Mouse (Mus musculus) heart, postnatal 0 days (tissue): ENCODE results near the gene Dpagt1.

Experiments
- CTCF ChIP-seq: IDR thresholded peaks from 2 replicates; pipeline ENCODE4 v1.5.1; 2016; ENCODE audit warnings: antibody characterized with exemption, control low read depth, low read depth
- EP300 ChIP-seq: IDR thresholded peaks from 2 replicates; pipeline ENCODE4 v1.6.1; 2016; ENCODE audit warnings: antibody characterized with exemption, low read depth

DNA sequence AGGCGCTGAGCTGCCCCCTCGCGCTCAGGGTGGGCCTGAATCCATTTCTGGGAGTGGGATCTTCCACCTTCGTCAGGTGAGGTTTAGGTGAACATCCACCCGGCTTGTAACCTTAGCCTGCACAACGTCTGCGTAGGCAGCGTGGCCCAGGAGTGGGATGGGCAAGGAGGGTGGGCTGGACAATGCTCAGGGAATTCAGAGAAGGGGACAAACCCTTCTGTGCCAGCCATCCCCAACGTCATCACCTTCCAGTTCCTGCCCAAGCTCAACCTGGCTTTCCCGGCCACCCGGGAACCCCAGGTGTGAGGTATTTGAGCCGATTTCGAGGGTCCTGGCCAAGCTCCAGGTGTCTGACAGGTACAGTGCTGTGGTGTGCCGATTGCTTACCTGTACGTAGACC is 54.0 kb downstream of the Dpagt1 start:
- TF ChIP-seq EP300, result no peak
- no peak for TF ChIP-seq CTCF
